Mouse (Mus musculus) left cerebral cortex, adult 6 months (tissue): ENCODE measurements around the gene Zc3hc1. TPM values are rescaled to one million over a fixed set of nuclear protein-coding genes. Genes with fewer than 3 reads are reported as not detected.

Source experiments
- long read RNA-seq, 2 experiments: library from polyadenylated mRNA; unstranded; transcript quantifications; one replicate each; pipeline ENCODE4 v2.0.0; 2019 to 2020
- polyA plus RNA-seq: library from polyadenylated mRNA; unstranded; fragments of <200 nt; fragmentation: Nextera tagmentation; gene quantifications from 2 replicates; pipeline ENCODE4 v1.2.3, GENCODE M21; 2021

The Zc3hc1 gene
- 28.7 and 40.5 TPM in 2 replicates for polyA plus RNA-seq
- long read RNA-seq, experiment 1, transcript Zc3hc1-201 (10 exons, 1,824 nt): major isoform, 246 of 270 reads
- long read RNA-seq, experiment 1, partial matches to known transcripts: 6 of 270 reads
- long read RNA-seq, experiment 1, other reads (novel, unspliced or antisense): 17 of 270 reads
- long read RNA-seq, experiment 2, transcript Zc3hc1-201 (10 exons, 1,824 nt): major isoform, 61 of 80 reads
- long read RNA-seq, experiment 2, partial matches to known transcripts: 9 of 80 reads
- long read RNA-seq, experiment 2, other reads (novel, unspliced or antisense): 8 of 80 reads

GRCm38 (mm10) chr6:30390714-30391697 is at the start of gene Zc3hc1:
Zc3hc1 (minus strand) TSS chr6:30391028.

DNA sequence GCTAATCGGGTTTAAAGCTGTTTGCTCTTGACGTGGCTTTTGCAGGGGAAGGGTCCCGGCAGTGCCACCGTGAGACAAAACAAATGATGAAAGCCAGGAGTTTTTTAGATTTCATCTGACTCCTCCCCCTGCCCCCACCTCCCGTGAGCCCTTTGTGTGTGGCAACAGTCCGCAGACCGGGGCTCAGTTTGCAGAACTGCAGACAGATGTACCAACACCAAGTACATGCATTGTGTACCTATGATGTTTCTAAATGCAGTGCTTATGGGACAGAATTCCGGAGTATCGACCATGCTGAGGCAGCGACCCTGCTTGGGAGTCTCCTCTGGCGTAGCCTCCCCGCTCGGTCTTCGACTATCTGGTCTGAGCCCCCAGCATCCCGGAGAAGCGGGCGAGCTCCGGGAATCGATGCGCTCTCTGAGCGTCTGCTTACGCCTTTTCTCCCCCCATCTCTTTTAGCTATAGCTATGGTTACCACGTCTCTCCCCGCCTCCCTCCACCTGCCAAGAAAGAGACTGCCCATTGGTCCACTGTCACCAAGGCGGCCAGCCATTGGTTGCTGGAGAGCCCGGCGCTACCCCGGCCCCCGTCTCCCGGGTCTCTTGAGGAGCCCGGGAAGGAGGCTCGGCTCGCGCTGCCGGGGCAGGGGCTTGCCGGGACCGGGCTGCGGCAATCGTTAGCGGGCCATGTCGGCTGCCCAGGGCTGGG is 10.6 kb upstream of the Zc3hc1 start, which contains the start of gene Klhdc10:
Gene Klhdc10, plus strand, starts transcription at position 561 of the 708 bp plus-strand sequence.

Other genes starting within 250 kb of the Zc3hc1 start
- gene Ube2h, start 86.5 kb downstream of the Zc3hc1 start, polyA plus RNA-seq: 34.7 and 42.7 TPM in 2 replicates
- gene Klhdc10, start 10.8 kb upstream of the Zc3hc1 start, polyA plus RNA-seq: 4.3 and 5.1 TPM in 2 replicates
- 28.7 and 41.4 TPM in 2 replicates for gene Tmem209, start 118.8 kb upstream of the Zc3hc1 start, polyA plus RNA-seq
- gene Ssmem1, start 118.8 kb upstream of the Zc3hc1 start, polyA plus RNA-seq: 0.16 and 0.25 TPM in 2 replicates
- 3.5 and 4.9 TPM in 2 replicates for gene Cpa2, start 150.6 kb upstream of the Zc3hc1 start, polyA plus RNA-seq
- 0.18 and 0.32 TPM in 2 replicates for gene Cpa4, start 177.3 kb upstream of the Zc3hc1 start, polyA plus RNA-seq
- gene Cpa5, start 220.0 kb upstream of the Zc3hc1 start, polyA plus RNA-seq: 0.11 TPM in 1 of 2 replicates, not detected in the other
- not detected in 2 replicates for gene Cpa1, start 248.2 kb upstream of the Zc3hc1 start, polyA plus RNA-seq